Mouse (Mus musculus) spleen, postnatal 14 days (tissue): ENCODE data around the gene Slc13a5.

Experiments
- DNase-seq, 2 experiments: peaks; one replicate each; pipeline ENCODE4 v3.0.0; 2021 to 2022; ENCODE audit warnings: low spot score in 2 of 2

Gene Slc13a5

DNA sequence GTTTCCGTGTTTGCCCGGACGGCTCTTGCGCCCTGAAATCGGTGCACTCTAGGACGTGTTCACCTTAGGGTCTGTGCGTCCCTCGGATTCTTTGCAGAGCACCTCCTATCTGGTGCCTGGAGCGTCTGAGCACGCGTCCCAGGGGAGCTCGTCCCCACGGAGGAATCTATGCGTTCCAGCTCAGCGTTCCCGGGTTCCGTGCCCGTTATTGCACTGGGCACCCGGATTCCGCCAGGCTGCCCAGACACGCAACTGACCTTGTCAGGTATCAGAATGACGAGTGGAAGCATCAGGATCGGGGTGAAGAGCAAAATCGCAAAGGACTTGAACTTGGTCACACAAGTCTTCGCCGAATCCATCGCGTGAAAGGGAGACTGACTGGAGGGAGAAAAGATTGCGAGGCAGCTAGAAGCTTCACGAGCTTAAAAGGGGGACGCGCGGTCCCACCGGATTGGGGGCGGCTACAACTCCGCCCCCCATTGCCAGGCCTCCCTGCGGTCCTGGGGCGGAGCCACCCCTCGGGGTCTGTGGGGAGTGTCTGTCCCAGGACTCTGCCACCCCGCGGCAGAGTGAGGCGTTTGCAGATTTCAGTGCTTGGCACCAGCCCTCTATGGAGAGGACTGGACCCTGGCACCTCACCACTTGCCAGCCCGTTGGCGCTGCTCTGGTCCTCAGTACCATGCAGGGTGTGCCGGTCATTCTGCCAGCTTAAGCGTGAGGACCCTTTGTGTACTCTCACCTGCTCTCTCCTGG is 639 bp downstream of the Slc13a5 start:
- peak in 1 of 2 experiments; percentile 8 for DNase-seq

DNA sequence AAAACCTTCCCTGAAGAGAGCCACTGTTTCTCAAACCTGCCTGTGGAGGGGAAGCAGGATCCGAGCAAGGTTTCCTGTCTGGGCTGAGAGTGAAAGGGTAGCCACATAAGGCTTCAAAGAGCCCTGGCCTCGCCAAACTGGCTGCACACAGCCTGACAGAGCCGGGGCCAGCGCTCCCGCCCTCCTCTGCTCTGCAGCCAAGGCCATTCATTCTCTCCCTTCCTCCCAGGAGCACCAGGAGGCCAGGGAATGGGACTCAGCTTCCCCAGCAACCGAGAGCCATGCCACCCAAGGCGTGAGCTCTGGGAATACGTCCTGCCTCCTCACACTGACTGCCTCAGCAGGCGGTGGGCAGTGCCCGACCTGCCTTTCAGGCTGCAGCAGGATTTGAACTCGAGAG is 1.5 kb downstream of the Slc13a5 start:
- no peak for DNase-seq

DNA sequence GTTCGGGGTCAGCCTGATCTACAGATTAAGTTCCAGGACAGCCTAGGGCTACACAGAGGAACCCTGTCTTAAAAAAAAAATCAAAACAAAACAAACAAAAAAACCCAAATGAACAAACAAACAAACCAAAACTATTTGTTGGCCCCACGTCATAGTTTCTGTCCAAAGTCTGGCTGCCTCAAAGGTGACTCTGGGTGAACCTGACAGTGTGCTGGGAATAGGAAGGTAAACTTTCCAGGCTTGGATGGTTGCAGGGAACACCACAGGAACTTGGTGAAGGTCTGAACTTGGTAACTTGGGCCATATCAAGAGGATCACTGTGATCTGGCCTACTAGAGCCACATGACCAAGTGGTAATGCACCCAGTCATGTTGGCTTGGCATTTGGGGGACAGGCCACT is 10.6 kb downstream of the Slc13a5 start:
- no peak for DNase-seq

DNA sequence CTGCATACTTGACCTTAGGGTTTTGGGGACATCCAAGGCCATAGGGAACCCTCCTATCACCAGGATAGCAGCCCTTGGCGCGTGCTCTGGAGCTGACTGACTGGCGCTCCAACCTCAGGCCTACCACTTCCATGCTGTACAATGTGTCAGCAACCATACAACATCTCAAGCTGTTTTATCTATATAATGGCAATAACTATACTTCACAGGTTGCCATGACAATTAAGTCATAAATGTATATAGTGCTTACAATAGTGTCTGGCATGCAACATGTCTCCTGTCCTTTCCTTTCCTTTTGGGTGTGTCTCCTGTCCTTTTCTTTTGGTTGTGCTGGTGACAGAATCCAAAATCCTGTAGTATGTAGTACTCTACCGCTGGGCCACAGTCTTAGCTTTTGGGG is 11.4 kb downstream of the Slc13a5 start:
- DNase-seq, result no peak

DNA sequence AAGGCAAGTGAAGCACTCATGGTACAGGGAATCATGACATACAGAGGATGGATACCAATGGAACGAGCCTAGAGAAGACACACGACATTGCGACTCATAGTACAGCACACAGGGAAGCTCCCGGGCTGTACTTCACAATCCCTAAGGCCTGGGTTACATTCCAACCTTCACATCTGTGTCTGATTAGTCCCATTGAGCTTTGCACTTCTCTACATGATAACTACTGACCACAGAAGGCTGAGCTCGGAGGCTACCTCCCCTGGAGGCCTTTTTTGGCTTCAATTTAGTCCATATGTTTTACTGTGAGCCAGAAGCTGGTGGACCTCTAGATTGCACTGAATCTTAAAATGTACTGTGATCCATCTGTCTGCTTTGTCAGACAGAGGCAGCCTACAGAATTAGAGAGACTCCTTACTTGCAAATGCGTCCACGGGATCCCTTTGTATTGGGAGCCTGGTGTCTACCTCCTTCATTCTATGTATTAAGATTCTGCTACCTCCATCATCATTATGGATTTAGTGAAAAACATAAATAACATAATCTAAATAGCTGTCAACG is 21.7 kb downstream of the Slc13a5 start:
- DNase-seq, result no peak

DNA sequence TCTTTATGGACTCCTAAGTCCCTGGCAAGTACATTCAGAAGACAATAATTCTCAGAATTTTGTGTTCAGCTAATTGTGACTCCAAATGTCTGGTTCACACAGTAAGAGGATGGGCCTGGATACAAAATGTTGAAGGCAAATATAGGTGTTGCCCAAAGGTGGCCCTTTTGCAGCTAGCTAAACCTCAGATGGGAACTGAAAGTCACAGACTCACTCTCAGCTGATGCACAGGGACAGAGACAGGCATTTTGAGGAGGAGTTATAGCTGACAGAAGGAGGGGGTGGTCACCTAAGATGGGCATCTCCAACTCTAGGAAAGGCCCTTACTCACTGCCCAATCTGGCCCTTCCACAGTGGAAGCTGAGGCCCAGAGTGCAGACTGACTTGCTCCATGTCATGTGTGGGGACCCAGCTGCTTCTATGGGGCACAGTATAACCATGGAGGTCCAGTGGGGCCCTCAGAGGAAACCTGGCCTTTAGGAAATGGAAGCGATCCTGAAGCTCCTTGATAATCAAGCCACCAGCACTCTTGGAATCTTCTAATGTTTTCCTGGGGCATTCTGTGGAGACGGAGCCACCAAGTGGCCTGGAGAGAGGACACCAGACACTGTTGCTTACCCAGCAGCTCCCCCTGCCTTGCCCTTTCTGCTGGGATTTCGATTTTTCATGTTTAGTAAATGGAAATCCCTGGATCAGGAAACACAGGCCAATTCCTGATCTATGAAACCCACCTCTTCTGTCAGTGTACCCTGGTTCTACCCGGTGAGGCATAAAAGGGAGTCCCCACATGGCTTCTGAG is 26.8 kb downstream of the Slc13a5 start:
- no peak for DNase-seq

DNA sequence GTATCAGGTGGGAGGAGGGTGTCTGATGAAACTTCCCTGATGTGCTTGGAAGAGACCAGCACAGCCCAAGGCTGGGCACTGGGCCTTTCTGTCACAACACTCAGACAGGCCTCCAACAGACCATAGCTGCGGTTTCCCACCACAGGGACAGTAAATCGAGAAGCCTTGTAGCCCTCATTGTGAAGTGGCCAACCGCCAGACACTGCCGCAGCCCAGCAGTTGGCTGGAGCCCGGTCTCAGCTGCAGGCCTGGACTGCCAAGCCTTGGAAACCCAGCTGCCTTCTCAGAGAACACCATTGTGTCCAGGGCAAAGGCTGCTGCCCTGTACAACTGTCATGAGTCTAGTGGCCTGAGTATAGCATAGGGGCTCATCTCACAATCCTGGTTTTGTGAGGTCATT is 33.0 kb downstream of the Slc13a5 start:
- DNase-seq, result no peak

DNA sequence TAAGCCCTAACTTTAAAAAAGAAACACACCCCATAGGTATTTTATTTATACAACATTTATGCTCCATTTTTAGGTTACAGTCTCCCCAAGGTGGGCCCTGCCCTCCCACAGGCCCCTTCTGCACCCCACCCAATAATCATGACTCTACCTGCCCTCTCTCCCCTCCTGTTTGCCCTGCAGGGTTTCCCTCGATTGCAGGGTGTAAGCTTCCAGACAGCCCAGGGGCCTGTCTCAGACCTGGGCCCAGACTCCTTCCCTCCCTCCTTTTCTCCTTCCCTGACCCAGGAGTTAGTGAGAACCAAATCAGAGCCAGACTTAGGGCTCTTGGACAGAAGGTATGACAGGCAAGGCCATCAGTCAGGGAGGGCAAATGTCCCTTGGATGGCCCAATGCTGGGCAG is 34.0 kb downstream of the Slc13a5 start:
- no peak for DNase-seq

DNA sequence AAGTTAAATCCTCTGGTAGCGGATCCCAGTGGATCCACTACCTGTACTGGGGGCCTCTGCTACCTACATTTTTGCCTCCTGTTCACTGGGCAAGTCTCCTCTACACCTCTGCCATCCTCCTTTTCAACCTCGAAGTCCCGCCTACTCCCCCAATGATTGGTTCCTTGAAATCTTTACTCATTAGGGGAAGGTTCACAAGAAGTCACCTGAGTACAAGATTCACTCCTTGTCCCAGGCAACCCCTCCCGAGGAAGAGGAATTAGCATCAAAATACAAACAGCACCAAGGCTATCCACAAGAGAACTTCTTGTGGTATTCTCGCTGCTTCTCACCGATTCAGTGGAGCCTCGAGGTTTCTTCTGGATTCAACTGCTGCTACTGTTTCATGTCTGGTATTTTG is 35.0 kb downstream of the Slc13a5 start:
- DNase-seq, result no peak

DNA sequence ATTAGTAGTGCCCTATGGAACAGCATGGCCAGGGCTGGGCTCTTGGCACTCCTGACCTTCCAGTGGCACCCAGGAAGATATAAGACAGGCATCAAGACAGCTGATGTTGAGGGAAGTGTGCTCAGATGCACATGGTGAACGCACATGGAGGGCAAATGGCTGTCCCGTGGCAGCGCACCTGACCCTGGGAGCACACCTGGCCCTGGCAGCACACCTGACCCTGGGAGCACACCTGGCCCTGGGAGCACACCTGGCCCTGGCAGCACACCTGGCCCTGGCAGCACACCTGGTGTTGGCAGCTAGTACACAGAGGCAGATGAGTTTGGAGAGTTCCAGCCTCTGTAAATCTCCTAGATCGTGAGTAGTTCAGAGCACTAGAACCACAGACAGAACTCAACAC is 38.5 kb downstream of the Slc13a5 start:
- no peak for DNase-seq

DNA sequence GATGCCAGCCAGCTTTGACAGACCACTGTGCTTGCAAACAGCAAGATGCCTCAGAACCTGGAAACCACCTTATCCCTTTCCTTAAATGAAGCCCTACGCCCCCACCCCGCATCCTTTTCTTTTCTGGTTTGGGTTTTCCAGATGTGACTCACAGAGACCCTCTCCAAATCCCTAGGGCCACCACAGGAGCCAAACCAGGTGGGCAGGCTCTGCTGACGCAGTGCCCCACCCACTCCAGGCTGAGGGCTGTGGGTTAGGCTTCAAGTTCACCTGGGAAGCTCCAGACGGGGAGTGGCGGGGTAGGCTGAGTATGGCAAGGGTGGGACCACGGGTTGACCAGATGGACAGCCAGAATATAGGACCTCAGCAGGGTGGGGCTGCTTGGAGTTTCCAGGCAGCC is 40.1 kb downstream of the Slc13a5 start:
- no peak for DNase-seq

DNA sequence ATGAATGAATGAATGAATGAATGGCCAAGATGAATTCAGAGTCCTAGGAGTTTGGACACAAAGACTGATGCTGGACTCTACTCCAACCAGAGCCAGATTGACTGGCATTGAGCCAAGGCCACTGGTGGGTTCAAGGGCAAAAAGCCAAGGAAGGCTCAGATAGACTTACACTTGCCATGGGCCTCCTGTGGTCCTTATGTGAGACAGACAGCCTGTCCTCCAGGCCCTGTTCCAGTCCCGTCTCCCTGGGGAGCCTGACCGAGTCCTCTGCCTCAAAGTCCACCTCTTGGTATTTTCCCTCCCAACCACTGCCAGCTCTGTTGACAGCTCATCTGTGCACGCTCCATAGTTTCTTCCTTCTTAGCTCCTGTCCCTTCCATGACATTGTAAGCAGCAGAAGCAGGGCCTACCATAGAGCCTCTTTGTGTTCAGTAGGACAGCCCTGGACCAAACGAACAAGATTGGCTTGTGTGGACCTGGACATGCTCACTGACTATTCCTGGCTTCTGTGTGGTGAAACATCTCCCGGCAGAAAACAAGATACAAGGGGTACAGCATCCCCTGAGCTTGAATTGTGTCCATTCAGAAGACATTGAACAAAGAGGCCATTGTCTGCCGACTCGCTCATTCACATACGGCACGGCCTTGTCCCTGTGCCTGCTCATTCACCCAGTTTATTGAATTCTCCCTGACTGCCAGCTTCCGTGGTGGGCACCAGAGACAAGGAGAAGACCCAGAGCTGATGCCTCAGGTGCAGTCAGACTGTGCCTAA is 40.8 kb downstream of the Slc13a5 start:
- no peak for DNase-seq

DNA sequence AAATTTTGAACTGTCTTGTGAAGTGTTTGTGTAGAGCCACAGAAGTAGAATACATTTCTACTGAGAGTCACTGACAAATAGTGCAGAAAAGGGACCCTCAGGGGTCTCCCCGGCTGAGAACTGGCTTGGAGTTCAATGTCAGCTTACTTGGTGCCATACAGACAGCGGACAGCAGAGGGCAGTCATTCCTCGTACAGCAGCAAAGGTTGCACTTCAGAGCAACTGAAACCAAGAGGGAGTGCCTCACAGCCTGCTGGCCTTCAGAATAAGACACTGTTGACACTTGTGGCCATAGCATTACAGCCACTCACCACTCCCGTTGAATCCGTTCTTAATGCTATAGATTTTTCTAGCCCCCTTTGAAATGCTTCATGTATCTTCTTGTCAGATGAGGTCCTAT is 42.2 kb downstream of the Slc13a5 start:
- peak; percentile 42 to 57 for DNase-seq

DNA sequence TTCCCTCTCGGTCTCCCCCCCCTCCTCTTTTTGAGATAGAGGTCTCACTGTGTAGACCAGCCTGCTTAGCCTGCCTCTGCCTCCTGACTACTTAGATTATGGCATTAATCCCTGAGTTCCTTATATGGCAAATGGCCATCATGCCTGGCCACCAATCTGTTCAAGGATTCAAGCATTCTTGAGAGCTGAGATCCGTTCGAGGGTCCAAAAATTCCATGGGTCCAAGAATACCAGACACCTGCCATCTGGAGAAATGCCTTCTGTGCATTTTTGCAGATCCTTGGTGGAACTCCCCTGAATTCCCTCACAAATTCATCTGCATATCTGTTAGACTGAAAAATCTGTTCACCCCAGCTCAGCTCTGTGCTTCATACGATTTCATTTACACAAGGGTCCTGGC is 43.6 kb downstream of the Slc13a5 start:
- DNase-seq, result no peak

DNA sequence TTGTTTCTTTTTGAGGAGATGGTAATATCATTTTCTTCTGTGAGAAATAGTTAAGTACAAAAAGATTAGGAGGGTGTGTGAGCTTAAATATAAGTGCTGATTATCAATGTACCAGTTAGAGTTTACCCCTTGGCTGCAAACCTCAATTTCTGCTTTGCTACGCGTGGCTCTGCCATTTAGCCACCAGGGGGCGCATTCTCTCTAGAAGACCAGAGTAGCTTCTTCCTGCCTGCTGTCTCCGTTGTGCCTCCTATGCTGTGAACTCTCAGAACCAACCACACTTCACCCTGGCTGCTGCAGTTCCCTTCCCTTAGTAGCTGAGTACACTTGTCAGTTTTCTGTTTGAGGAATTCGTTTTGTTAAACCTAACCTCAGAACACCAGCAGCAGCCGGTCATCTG is 45.7 kb downstream of the Slc13a5 start:
- peak; percentile 41 to 73 for DNase-seq

DNA sequence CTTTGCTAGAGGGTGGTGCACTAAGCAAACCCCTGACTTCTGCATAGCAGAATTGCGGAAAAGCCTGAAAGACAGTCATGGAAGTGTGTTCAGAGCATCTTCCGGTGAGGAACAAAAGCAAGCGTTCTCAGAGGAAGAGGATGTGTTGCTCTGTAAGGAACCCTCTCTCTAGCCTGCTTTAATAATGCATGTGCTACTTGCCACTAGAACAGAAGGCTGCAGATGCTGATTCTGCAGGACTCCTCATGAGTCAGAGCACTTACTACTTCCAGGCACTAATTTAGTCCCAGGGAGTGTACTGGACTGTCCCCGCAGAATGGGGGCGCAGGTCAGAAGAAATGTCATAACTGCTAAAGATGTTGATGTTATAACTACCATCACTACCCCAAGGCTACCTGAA is 49.9 kb downstream of the Slc13a5 start:
- no peak for DNase-seq

DNA sequence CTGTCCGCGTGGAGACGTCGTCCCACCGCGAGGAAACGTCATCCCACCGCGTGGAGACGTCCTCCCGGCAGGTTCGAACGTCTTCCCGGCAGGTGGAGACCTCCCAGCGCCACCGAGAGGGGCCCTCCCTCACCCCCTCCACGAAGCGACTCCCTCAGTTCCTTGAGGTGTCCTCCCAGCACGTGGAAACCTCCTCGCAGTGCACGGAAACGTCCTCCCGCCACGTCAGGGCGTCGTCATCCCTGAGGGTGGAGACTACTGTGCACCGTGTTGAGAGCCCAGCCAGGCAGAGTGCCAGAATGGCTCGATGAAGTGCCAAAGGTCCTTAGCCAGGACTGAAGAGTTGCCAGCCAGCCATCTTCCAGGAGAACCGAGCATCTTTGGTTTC is 51.6 kb downstream of the Slc13a5 start, which contains the start of gene Med31:
Gene Med31, minus strand, starts transcription at position 183 of the 388 bp plus-strand sequence.
- DNase-seq, result peak; percentile 34 to 45

DNA sequence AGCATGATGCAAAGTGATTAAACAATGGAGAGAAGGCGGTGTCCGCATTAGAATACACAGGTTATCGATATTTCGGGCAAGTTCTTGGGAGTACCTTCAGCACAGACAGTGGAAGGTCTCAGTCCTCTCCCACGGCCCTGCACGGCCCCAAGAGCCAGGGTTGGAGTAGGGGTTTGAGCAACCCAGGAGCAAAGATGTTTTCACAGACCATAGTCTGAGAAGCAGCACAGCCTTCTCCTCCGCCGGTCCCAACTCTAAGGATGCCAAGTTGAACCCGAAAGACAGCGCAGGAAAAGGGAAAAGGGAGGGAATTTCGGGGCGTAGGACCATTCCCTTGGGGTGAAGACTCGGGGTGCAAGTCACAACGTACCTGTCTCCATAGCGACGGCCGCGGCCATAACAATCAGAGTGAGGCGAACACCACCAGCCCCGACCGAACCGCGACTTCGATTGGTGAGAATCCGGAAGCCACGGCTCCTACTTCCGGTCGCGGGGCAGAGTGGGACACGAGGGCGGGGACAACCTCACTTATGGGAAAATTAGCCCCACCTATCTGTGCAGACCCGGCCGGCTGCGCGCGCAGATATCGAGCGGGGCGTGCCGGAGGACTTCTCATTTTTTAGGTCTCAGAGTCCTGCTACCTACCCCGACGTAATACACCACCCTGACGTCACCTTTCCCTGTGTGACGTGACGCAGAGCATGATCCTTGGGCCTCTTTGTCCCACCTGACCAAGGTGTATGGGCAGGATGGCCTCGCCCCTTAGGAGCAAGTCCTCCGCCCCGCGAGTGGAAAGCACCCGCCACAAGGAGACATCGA is 52.2 kb downstream of the Slc13a5 start:
- DNase-seq, result peak; percentile 83 to 86

DNA sequence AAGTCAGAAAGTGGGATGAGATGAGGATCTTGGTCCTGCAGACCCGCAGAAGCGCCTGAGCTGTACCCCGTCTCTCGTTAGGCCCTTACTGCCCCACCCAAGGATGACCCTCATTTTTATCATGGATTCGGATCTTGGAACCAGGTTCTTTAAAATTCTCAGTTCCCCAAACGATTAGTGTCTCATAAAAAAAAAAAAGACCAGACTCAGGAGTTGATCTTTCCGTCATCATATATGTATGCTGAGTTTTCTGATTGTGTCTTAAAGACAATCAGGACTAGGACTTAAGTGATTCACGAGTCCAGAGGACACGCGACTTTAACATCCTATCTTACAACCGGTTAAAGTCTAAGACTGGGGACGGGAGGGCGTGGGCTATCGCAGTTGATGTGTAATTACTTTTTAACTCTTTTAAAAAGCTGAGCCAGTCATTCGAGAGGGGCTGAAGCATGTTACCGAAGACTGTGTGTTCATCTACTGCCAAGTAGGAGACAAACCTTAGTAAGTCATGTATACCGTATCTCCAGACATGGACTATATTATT is 59.1 kb downstream of the Slc13a5 start:
- DNase-seq, result no peak

DNA sequence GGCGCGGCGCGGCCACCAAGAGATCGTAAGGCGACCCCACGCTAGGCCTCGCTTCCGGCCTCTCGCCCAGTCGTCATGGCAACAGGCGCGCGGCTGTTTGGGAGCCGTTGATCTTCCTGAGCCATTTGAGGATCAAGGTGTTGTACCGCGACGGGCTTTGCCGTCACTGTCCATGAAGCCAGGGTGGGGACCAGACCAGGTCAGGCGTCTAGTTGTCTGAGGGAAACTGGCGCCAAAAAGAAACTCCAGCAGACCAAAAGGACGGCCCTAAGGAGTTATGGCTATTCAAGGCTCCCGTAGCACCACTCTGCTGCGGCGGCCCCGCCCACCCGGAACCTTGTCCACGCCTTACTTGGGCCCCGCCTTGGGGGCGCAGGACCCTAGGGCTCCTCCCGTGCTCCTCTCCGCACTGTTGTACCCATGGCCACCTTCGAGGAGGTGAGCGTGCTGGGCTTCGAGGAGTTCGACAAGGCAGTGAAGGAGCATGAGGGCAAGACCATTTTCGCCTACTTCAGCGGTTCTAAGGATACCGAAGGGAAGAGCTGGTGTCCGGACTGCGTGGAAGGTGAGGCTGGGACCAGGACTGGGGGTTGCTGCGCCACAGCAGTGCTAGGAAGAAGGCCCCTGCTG is 59.7 kb downstream of the Slc13a5 start, which contains the start of the genes 4933427D14Rik and Txndc17:
Gene 4933427D14Rik, minus strand, starts transcription at position 256 of the 630 bp plus-strand sequence.
Gene Txndc17, plus strand, starts transcription at position 344 of the 630 bp plus-strand sequence.
- DNase-seq, result peak; percentile 73 to 74
